Mouse (Mus musculus) hindbrain, embryonic 11.5 days (tissue): ENCODE data around the gene Sft2d1. TPM values are rescaled to one million over a fixed set of nuclear protein-coding genes. Genes with fewer than 3 reads are reported as not detected.
"Not testable (repeated sequence)": the region's sequence is repeated elsewhere in the genome, so short reads cannot be mapped to it uniquely, and the experiment has no call there.

Source experiments
- ATAC-seq: fragments of 200-750 bp; cut with Nextera tagmentation; 2 replicates; pipeline ENCODE4 v1.8.0; 2017; ENCODE audit warnings: mild to moderate bottlenecking, moderate TSS enrichment, moderate library complexity; ENCODE audit not compliant: low FRiP score
- DNase-seq: peaks from one replicate; pipeline ENCODE4 v3.0.0-alpha.2; 2015; ENCODE audit warnings: low spot score
- H3K27ac ChIP-seq: fragments of 300-500 bp; sonication (generic); 2 replicates; pipeline ENCODE4 v1.5.1; 2014; ENCODE audit warnings: mild to moderate bottlenecking, low read depth, low read length
- H3K27me3 ChIP-seq: fragments of 300-500 bp; sonication (generic); 2 replicates; pipeline ENCODE4 v1.6.1; 2014; ENCODE audit warnings: mild to moderate bottlenecking, low read length, moderate library complexity, mixed read lengths; ENCODE audit not compliant: control insufficient read depth, insufficient read depth
- H3K36me3 ChIP-seq: fragments of 300-500 bp; sonication (generic); 2 replicates; pipeline ENCODE4 v1.6.1; 2014; ENCODE audit warnings: mild to moderate bottlenecking, low read length, moderate library complexity, mixed read lengths; ENCODE audit not compliant: control insufficient read depth, insufficient read depth
- H3K4me1 ChIP-seq: fragments of 300-500 bp; sonication (generic); replicated peaks from 2 replicates; pipeline ENCODE4 v1.6.1; 2014; ENCODE audit warnings: low read length, mixed read lengths; ENCODE audit not compliant: control insufficient read depth, insufficient read depth
- H3K4me2 ChIP-seq: fragments of 300-500 bp; sonication (generic); replicated peaks from 2 replicates; pipeline ENCODE4 v1.6.1; 2014; ENCODE audit warnings: mild to moderate bottlenecking, low read depth, low read length
- H3K4me3 ChIP-seq: fragments of 300-500 bp; sonication (generic); 2 replicates; pipeline ENCODE4 v1.5.1; 2014; ENCODE audit warnings: low read depth, low read length
- H3K9ac ChIP-seq: fragments of 300-500 bp; sonication (generic); 2 replicates; pipeline ENCODE4 v1.6.1; 2014; ENCODE audit warnings: low read depth, low read length
- H3K9me3 ChIP-seq: fragments of 300-500 bp; sonication (generic); 2 replicates; pipeline ENCODE4 v1.6.1; 2016; ENCODE audit warnings: low read length; ENCODE audit not compliant: control insufficient read depth
- WGBS: fragments of 180-500 bp; shearing (Covaris S2); extraction: QIAGEN DNeasy Blood & Tissue Kit; methylation state at CpG from one replicate; pipeline ENCODE4 v1.1.7; 2014; 5-methylcytosine and 5-hydroxymethylcytosine counted together
- polyA plus RNA-seq: library from polyadenylated mRNA; unstranded; fragments of >200 nt; fragmentation: Nextera tagmentation; extraction: Ambion mirVana; gene quantifications from 2 replicates; pipeline ENCODE4 v1.2.1, GENCODE M21; 2014

The Sft2d1 gene
- polyA plus RNA-seq, 1 experiment from 2014 or later: 79.6 TPM

DNA sequence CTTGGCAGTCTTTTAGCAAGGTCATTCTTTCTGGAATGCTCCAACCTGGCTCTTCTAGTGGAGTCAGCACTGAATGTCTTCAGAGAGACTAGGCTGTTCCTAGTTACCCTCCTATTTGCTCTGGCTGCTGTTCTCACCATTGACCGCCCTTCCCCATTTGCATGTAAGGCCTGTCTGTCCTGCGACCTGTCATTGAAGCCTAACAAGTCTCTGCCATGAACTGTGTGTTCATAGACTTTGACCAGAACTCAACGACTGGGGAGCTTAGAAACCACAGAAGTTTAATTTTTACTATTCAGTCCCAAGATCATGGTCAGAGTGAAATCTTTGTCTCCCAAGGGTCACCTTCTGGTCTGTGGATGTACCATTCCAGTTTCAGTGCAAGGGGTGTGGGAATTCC is 3.1 kb downstream of the Sft2d1 start:
- Histone ChIP-seq H3K27ac (no peak overlapping the region), H3K9me3 (no peaks in the 10 kb centered on the region), H3K4me3 (no peak overlapping the region), H3K27me3 (no peaks in the 10 kb centered on the region), H3K36me3 (no peaks in the 10 kb centered on the region), H3K4me2 (no peak overlapping the region), H3K4me1 (no peaks in the 10 kb centered on the region), H3K9ac (no peak overlapping the region)
- ATAC-seq (no peak), DNase-seq (no peak)
- 87% methylated on average over 3 of the region's 3 CpGs for WGBS

DNA sequence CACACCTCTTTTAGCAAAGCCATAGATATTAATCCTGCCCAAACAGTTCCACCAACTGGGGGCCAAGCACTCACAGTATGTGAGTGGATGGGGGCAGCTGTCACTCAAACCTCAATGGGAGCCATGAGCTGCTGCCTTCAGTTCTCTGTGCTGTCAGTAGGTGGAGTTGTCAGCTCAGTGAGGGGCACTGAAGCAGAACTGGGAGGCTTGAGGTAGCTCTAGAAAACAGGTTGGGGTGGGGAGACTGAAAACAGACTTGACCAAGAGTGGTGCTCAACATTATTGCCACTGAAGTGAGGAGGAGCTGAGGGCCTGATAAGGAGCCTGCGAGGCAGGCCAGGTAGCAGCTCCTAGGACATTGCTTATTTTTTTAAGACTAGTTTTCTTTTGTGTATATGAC is 5.3 kb downstream of the Sft2d1 start:
- Histone ChIP-seq H3K4me1 (no peaks in the 10 kb centered on the region), H3K27me3 (no peaks in the 10 kb centered on the region), H3K4me3 (no peak overlapping the region), H3K9me3 (no peaks in the 10 kb centered on the region), H3K4me2 (no peak overlapping the region), H3K27ac (no peak overlapping the region), H3K9ac (no peak overlapping the region), H3K36me3 (no peaks in the 10 kb centered on the region)
- no peak for DNase-seq
- 100% methylated on average over 1 of the region's 1 CpGs for WGBS
- ATAC-seq: no peak

DNA sequence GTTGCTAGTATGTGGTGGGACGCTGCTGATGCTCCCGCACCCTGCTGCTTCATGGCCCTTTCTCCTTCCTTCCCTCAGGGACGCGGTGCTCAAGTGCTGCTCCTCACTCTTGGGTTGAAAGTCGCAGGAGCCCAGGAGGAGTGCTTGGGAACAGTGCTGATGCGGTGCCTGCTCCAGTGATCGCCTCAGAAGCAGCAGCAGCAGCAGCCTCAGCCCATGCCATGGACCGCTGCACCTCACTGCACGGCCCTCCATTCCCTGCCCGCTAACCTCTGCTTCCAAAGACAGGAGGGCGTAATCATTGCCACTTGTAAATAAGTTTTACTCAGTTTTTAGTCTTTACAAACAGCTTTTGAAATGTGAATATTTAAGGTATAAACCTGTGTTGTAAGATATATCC is 16.0 kb downstream of the Sft2d1 start:
- WGBS: 81% methylated on average over 9 of the region's 11 CpGs
- not testable (repeated sequence) for H3K9ac ChIP-seq, H3K36me3 ChIP-seq, H3K27me3 ChIP-seq, H3K4me3 ChIP-seq, DNase-seq, H3K4me2 ChIP-seq, H3K4me1 ChIP-seq, H3K9me3 ChIP-seq, ATAC-seq, H3K27ac ChIP-seq

DNA sequence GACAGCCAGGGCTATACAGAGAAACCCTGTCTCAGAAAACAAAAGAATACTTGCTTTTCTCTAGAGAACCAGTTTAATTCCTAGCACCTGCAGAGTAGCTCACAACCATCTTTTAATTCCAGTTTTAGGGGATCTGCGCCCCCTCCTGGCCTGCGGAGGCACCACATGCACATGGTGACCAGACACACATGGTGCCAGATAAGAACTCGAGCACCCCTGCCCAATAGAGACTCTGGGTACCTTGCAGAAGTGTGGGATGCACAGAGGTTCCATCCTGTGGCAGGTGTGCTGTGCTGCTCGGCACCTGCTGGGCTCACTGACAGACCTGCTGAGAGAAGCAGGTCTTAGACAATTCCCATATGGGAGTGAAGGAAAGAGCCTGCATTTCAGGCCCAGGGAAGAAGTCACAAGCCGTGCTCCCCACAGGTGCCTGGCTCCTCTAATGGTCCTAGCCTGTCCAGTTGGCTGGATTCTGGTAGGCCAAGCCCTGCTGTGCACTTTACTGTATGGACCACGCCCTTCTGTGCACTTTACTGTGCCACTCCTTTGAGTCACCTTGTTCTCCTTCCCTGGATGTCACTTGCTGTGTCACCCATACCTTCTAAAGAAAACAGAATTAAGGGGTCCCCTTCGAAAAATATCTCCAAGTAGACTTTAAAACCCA is 17.7 kb downstream of the Sft2d1 start:
- Histone ChIP-seq H3K4me2 (no peak overlapping the region), H3K27me3 (no peaks in the 10 kb centered on the region), H3K27ac (no peak overlapping the region), H3K9me3 (no peaks in the 10 kb centered on the region), H3K36me3 (no peaks in the 10 kb centered on the region), H3K4me1 (no peaks in the 10 kb centered on the region), H3K9ac (no peak overlapping the region), H3K4me3 (no peak overlapping the region)
- ATAC-seq: no peak
- 68% methylated on average over 7 of the region's 7 CpGs for WGBS
- peak; percentile 31 for DNase-seq

DNA sequence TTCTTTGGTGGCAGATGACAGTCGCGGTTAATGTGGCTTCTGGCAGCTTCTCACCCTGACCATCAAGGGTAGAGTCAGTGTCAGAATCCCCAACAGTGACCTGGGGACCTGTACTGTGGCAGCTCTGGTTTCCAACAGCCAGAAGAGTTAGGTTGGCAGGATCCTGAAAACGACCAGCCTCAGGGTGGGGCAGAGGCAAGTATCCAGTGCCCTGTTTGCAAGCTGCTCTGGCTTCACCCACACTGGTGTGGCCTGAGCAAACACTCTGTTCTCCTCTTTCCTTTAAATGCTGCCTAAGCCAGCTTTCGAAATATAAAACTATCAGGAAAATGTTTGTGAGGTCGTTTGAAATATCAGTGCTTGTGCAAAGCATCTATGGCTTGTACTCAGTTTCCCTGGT is 19.7 kb downstream of the Sft2d1 start:
- no peaks in the 10 kb centered on the region for H3K9me3 ChIP-seq
- no peaks in the 10 kb centered on the region for H3K36me3 ChIP-seq
- H3K27me3 ChIP-seq: no peaks in the 10 kb centered on the region
- no peak overlapping the region for H3K27ac ChIP-seq
- H3K9ac ChIP-seq: no peak overlapping the region
- H3K4me1 ChIP-seq: no peaks in the 10 kb centered on the region
- 75% methylated on average over 5 of the region's 5 CpGs for WGBS
- DNase-seq (no peak), ATAC-seq (no peak)
- no peak overlapping the region for H3K4me2 ChIP-seq
- no peak overlapping the region for H3K4me3 ChIP-seq

DNA sequence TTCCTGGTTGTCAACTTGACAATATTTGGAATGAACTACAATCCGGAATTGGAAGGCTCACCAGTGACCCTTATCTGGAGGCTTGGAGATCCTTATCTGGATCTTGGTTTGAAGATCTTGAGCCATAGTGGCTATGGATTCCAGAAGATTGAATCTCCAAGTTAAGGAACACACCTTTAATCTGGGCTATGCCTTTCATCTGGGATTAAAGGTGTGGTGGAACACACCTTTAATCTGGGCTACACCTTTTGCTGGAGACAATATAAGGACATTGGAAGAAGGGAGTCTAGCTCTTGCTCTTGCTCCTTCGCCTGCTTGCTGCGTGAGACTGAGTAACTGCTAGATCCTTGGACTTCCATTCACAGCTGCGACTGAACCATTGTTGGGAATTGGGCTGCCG is 26.3 kb downstream of the Sft2d1 start, which contains the start of gene Prr18:
Gene Prr18, plus strand, starts transcription at position 301 of the 400 bp plus-strand sequence.
- H3K36me3 ChIP-seq, H3K9ac ChIP-seq, H3K27ac ChIP-seq, ATAC-seq, DNase-seq, H3K4me1 ChIP-seq, H3K9me3 ChIP-seq, H3K4me2 ChIP-seq, H3K4me3 ChIP-seq: not testable (repeated sequence)
- H3K27me3 ChIP-seq: peaks cover 35% of the 10 kb centered on the region
- no CpG with 5 or more reads among the region's 5 CpGs for WGBS

DNA sequence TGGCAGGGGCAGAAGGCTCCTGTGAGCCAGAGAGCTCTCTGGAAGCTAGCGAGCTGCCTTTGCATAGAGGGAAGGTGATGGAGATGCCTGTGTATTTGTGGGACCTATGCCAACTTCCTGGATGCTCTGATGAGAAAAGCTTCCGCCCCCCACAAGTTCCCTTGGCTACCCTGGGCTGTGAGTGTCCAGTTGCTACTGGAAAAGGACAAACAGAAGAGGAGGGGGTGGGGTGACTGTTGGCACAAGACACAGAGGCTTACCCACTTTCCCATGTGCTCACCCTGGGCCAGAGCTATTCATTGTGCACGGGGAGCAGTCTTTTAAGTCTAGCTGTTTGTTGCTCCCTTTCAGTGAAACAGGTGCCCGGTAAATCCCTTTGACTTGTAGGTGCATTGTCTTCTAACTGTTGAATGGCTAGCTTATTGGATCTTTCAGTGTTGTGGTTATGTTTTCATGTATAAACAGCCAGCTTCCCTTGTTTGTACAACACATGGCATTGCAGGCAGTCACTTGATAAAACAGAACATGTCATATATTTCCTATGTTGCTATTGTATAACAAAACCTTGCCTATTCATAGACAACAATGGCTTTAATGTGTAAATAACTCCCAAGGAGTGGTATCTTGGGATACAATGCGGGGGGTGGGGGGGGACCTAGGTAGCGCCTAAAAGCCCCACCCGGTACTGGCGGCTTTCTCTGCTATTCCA is 28.9 kb downstream of the Sft2d1 start:
- ATAC-seq (no peak), DNase-seq (peak; percentile 14)
- Histone ChIP-seq H3K4me3 (peak overlapping the region; percentile 62), H3K4me2 (peak overlapping the region; percentile 100), H3K4me1 (peaks cover 9% of the 10 kb centered on the region; the same call in 1 of the 2 replicates), H3K27ac (no peak overlapping the region), H3K9ac (peak overlapping the region; percentile 71; the same call in 1 of the 2 replicates), H3K27me3 (peaks cover 39% of the 10 kb centered on the region), H3K36me3 (no peaks in the 10 kb centered on the region), H3K9me3 (no peaks in the 10 kb centered on the region)
- 24% methylated on average over 8 of the region's 8 CpGs for WGBS

DNA sequence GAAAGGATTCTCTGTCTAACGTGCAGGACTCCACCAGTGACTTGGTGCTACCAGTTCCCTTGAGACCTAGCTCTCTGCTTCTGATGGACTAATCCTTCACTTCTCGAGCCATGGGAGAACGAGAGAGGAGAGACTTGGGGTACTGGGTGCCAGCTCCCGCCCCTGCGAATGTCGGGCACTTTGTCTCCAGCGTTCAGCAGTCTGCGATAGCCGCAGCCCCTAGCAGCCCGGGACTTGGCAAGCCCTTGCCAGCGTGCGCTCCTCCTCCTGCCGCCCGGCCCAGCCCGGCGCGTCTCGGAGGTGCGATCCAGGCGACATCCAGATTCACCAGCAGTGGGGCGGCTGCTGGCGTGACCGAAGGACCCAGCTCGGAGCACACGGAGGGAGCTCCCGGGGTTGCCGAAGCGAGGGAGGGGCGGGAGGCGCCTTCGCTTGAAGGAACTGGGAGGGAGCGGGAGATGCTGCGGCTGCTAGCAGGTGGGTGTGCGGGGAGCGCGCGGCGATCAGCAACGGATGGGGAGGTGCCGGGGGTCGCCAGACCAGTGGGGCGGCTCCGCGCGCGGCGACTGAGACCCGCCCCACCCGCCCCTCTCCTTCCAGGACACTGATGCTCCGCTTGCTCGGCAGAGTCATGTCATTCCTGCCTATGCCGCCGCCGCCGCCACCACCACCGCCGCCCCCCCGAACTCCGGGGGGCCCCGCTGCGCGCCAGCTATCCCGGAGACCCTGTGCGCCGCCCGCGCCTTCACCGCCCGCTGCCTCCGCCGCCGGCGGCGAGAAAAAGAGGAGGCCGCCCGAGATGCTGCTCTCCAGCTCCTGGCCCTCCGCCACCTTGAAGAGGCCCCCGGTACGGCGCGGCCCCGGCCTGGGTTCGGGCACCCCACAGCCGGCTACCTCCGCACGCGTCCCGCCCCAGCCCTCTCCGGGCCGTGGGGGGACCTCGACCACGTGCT is 29.8 kb downstream of the Sft2d1 start:
- Histone ChIP-seq H3K4me2 (peak overlapping the region; percentile 100), H3K9ac (peak overlapping the region; percentile 71), H3K27me3 (peaks cover 39% of the 10 kb centered on the region), H3K27ac (no peak overlapping the region), H3K36me3 (no peaks in the 10 kb centered on the region), H3K9me3 (no peaks in the 10 kb centered on the region), H3K4me1 (peaks cover 9% of the 10 kb centered on the region; the same call in 1 of the 2 replicates), H3K4me3 (peak overlapping the region; percentile 62)
- peak; percentile 73 for ATAC-seq
- peak; percentile 63 for DNase-seq
- 0% methylated on average over 49 of the region's 92 CpGs for WGBS
